Mouse (Mus musculus) limb, embryonic 11.5 days (tissue): ENCODE data around the gene Scn2b. TPM values are rescaled to one million over a fixed set of nuclear protein-coding genes. Genes with fewer than 3 reads are reported as not detected.
A peak's percentile ranks its signal among the peaks of the same experiment; 100 is the strongest.

ENCODE experiments used
- ATAC-seq: fragments of 200-750 bp; cut with Nextera tagmentation; 2 replicates; pipeline ENCODE4 v1.8.0; 2017; ENCODE audit warnings: low read depth; ENCODE audit not compliant: insufficient number of reproducible peaks, low FRiP score, low TSS enrichment
- DNase-seq: peaks from one replicate; pipeline ENCODE4 v3.0.0-alpha.2; 2015; ENCODE audit warnings: low spot score
- H3K27ac ChIP-seq: fragments of 300-500 bp; sonication (generic); replicated peaks from 2 replicates; pipeline ENCODE4 v1.5.1; 2014; ENCODE audit warnings: low read depth, mild to moderate bottlenecking, low read length
- H3K27me3 ChIP-seq: fragments of 300-500 bp; sonication (generic); 2 replicates; pipeline ENCODE4 v1.6.1; 2014; ENCODE audit warnings: mild to moderate bottlenecking, low read length, mixed read lengths; ENCODE audit not compliant: control insufficient read depth, insufficient read depth
- H3K36me3 ChIP-seq: fragments of 300-500 bp; sonication (generic); 2 replicates; pipeline ENCODE4 v1.6.1; 2014; ENCODE audit warnings: mild to moderate bottlenecking, low read length, moderate library complexity, mixed read lengths; ENCODE audit not compliant: control insufficient read depth, insufficient read depth
- H3K4me1 ChIP-seq: fragments of 300-500 bp; sonication (generic); 2 replicates; pipeline ENCODE4 v1.6.1; 2014; ENCODE audit warnings: low read length, mixed read lengths; ENCODE audit not compliant: control insufficient read depth, insufficient read depth
- H3K4me2 ChIP-seq: fragments of 300-500 bp; sonication (generic); 2 replicates; pipeline ENCODE4 v1.6.1; 2014; ENCODE audit warnings: low read depth, mild to moderate bottlenecking, moderate library complexity; ENCODE audit not compliant: severe bottlenecking
- H3K4me3 ChIP-seq: fragments of 300-500 bp; sonication (generic); 2 replicates; pipeline ENCODE4 v1.5.1; 2014; ENCODE audit warnings: low read depth, low read length
- H3K9ac ChIP-seq: fragments of 300-500 bp; sonication (generic); 2 replicates; pipeline ENCODE4 v1.6.1; 2014; ENCODE audit warnings: mild to moderate bottlenecking, low read length
- H3K9me3 ChIP-seq: fragments of 300-500 bp; sonication (generic); 2 replicates; pipeline ENCODE4 v1.6.1; 2016; ENCODE audit warnings: low read length; ENCODE audit not compliant: control insufficient read depth
- WGBS: fragments of 180-500 bp; shearing (Covaris S2); extraction: QIAGEN DNeasy Blood & Tissue Kit; methylation state at CpG from one replicate; pipeline ENCODE4 v1.1.7; 2014; 5-methylcytosine and 5-hydroxymethylcytosine counted together
- polyA plus RNA-seq: library from polyadenylated mRNA; unstranded; fragments of >200 nt; fragmentation: Nextera tagmentation; extraction: Ambion mirVana; gene quantifications from 2 replicates; pipeline ENCODE4 v1.2.1, GENCODE M21; 2014

The Scn2b gene
- polyA plus RNA-seq, 1 experiment from 2014 or later = 8.0 TPM

- H3K9ac ChIP-seq = no peak overlapping the region
- H3K4me3 ChIP-seq = peak overlapping the region; percentile 44
- 2% methylated on average over 7 of the region's 7 CpGs for WGBS
- H3K36me3 ChIP-seq = no peaks in the 10 kb centered on the region; the same call in 1 of the 2 replicates
- no peaks in the 10 kb centered on the region for H3K9me3 ChIP-seq
- no peak for DNase-seq
- peak overlapping the region; percentile 97 for H3K4me2 ChIP-seq
- no peak for ATAC-seq
- H3K27ac ChIP-seq = no peak overlapping the region
- peaks cover 7% of the 10 kb centered on the region; the same call in 1 of the 2 replicates for H3K27me3 ChIP-seq
- H3K4me1 ChIP-seq = peaks cover 63% of the 10 kb centered on the region
These were observed 21.5 kb downstream of the Scn2b start for GRCm38 (mm10) chr9:45139082-45139481.

GRCm38 (mm10) chr9:45140945-45141344 lies 23.4 kb downstream of the Scn2b start:
- Histone ChIP-seq H3K27me3 (peaks cover 11% of the 10 kb centered on the region), H3K27ac (no peak overlapping the region), H3K4me3 (no peak overlapping the region), H3K9me3 (no peaks in the 10 kb centered on the region), H3K4me2 (no peak overlapping the region), H3K36me3 (no peaks in the 10 kb centered on the region; the same call in 1 of the 2 replicates), H3K4me1 (peaks cover 51% of the 10 kb centered on the region), H3K9ac (no peak overlapping the region)
- WGBS = 27% methylated on average over 7 of the region's 7 CpGs
- no peak for DNase-seq
- no peak for ATAC-seq

- Histone ChIP-seq H3K27ac (no peak overlapping the region), H3K27me3 (peaks cover 12% of the 10 kb centered on the region), H3K4me3 (no peak overlapping the region), H3K4me1 (peaks cover 35% of the 10 kb centered on the region), H3K9me3 (no peaks in the 10 kb centered on the region), H3K4me2 (no peak overlapping the region), H3K36me3 (no peaks in the 10 kb centered on the region), H3K9ac (no peak overlapping the region)
- WGBS = 63% methylated on average over 3 of the region's 3 CpGs
- ATAC-seq (no peak), DNase-seq (no peak)
These were observed 25.1 kb downstream of the Scn2b start for GRCm38 (mm10) chr9:45142686-45143085.

- Histone ChIP-seq H3K36me3 (no peaks in the 10 kb centered on the region), H3K27ac (no peak overlapping the region), H3K4me2 (peak overlapping the region; percentile 92), H3K4me3 (peak overlapping the region; percentile 39), H3K4me1 (peaks cover 17% of the 10 kb centered on the region), H3K9ac (peak overlapping the region; percentile 37), H3K27me3 (peaks cover 5% of the 10 kb centered on the region; the same call in 1 of the 2 replicates), H3K9me3 (no peaks in the 10 kb centered on the region)
- DNase-seq (no peak), ATAC-seq (peak; percentile 47; the same call in 1 of the 2 replicates)
- WGBS = 2% methylated on average over 27 of the region's 27 CpGs
These were observed 28.1 kb downstream of the Scn2b start for GRCm38 (mm10) chr9:45145533-45146266.

GRCm38 (mm10) chr9:45146267-45146597 lies 28.6 kb downstream of the Scn2b start:
- peaks cover 5% of the 10 kb centered on the region; the same call in 1 of the 2 replicates for H3K27me3 ChIP-seq
- peaks cover 11% of the 10 kb centered on the region for H3K4me1 ChIP-seq
- no peaks in the 10 kb centered on the region for H3K9me3 ChIP-seq
- H3K9ac ChIP-seq = peak overlapping the region; percentile 37; the same call in 1 of the 2 replicates
- DNase-seq = peak; percentile 87
- no peak for ATAC-seq
- peak overlapping the region; percentile 39 for H3K4me3 ChIP-seq
- H3K36me3 ChIP-seq = no peaks in the 10 kb centered on the region
- no peak overlapping the region for H3K27ac ChIP-seq
- WGBS = 3% methylated on average over 5 of the region's 5 CpGs
- H3K4me2 ChIP-seq = peak overlapping the region; percentile 92

- Histone ChIP-seq H3K4me2 (no peak overlapping the region), H3K27ac (no peak overlapping the region), H3K36me3 (no peaks in the 10 kb centered on the region), H3K4me3 (no peak overlapping the region), H3K27me3 (peaks cover under 1% of the 10 kb centered on the region; the same call in 1 of the 2 replicates), H3K9ac (no peak overlapping the region), H3K9me3 (no peaks in the 10 kb centered on the region), H3K4me1 (no peaks in the 10 kb centered on the region)
- DNase-seq (no peak), ATAC-seq (no peak)
- 63% methylated on average over 1 of the region's 1 CpGs for WGBS
These were observed 33.4 kb downstream of the Scn2b start for GRCm38 (mm10) chr9:45150933-45151332.

- no peak overlapping the region for H3K4me2 ChIP-seq
- H3K27me3 ChIP-seq = no peaks in the 10 kb centered on the region
- H3K36me3 ChIP-seq = no peaks in the 10 kb centered on the region
- H3K4me3 ChIP-seq = no peak overlapping the region
- WGBS = 78% methylated on average over 7 of the region's 7 CpGs
- no peak overlapping the region for H3K9ac ChIP-seq
- no peak for DNase-seq
- H3K27ac ChIP-seq = no peak overlapping the region
- ATAC-seq = no peak
- H3K4me1 ChIP-seq = no peaks in the 10 kb centered on the region
- H3K9me3 ChIP-seq = no peaks in the 10 kb centered on the region
These were observed 35.8 kb downstream of the Scn2b start for GRCm38 (mm10) chr9:45153361-45153760.

- no peaks in the 10 kb centered on the region for H3K4me1 ChIP-seq
These were observed 50.3 kb downstream of the Scn2b start for GRCm38 (mm10) chr9:45167903-45168302.

More at GRCm38 (mm10) chr9:45167903-45168302, 50.3 kb downstream of the Scn2b start:
- H3K9me3 ChIP-seq = no peaks in the 10 kb centered on the region
- H3K36me3 ChIP-seq = no peaks in the 10 kb centered on the region
- no peak overlapping the region for H3K27ac ChIP-seq
- no peaks in the 10 kb centered on the region for H3K27me3 ChIP-seq
- DNase-seq (no peak), ATAC-seq (no peak)
- no peak overlapping the region for H3K4me2 ChIP-seq
- no peak overlapping the region for H3K9ac ChIP-seq
- WGBS = 79% methylated on average over 5 of the region's 5 CpGs
- no peak overlapping the region for H3K4me3 ChIP-seq
